Mouse (Mus musculus): Measurements from ENCODE around the gene A630001G21Rik. TPM values are rescaled to one million over a fixed set of nuclear protein-coding genes. Genes with fewer than 3 reads are reported as not detected.
"Not testable (repeated sequence)": the region's sequence is repeated elsewhere in the genome, so short reads cannot be mapped to it uniquely, and the experiment has no call there.

A630001G21Rik gene
- total RNA-seq (2021) (under 1 TPM; 0.86 to 0.97 TPM), polyA plus RNA-seq (2012; rRNA removed) (0.83 and 2.3 TPM in 2 replicates)
- long read RNA-seq, result 0 reads

DNA sequence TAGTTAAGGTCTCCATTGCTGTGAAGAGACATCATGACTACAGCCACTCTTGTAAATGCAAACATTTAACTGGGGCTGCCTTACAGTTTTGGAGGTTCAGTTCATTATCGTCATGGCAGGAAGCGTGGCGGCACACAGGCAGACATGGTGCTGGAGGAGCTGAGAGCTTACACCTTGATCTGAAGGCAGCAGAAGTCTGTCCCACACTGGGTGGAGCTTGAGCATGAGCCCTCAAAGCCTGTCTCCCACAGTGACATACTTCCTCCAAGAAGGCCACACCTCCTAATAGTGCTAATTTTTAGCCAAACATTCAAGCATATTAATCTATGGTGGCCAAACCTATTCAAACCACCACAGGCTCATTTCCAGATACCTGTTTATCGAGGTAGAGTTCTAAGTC, at the start of gene A630001G21Rik:
Gene A630001G21Rik, minus strand, starts transcription at position 208 of the 400 bp plus-strand sequence.
- DNase-seq, result no peak

DNA sequence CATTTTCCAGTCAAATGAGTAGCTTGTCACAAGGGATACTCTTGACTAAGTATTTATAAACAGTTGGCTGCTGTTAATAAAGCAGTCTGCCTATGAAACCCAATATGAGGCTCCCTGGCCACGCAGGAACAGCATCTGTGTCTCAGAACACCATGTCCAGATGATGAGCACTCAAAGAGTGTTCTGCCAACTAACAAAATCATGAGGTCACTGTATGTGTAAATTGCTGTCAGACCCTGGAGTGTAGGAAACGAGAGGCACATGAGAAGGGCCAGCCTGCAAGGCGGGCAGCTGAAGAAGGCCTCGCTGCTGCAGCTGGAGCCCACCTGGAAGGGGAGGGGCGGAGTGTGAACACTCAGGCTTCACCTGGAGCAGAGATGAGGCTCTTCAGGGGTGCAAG, 48.7 kb upstream of the A630001G21Rik start:
- DNase-seq, result no peak

DNA sequence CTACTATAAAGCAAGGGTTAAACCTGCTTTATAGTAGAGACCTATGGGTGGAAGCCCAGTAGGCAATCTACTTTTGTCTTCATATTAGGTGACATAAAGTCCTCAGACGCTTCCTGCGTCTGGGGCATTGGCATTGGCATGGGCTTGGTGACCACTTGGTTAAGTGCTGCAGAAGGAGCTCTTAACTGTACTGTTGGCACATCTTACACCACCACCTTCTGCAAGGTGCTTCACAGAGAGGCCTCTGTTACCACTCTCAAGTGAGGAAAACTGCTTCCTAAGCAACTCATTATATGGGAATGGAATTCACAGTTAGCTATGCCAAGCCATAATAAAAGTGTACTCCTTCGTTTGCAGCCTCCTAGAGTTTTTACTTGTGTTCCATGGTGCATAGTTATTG, 46.5 kb upstream of the A630001G21Rik start:
- no peak for DNase-seq

DNA sequence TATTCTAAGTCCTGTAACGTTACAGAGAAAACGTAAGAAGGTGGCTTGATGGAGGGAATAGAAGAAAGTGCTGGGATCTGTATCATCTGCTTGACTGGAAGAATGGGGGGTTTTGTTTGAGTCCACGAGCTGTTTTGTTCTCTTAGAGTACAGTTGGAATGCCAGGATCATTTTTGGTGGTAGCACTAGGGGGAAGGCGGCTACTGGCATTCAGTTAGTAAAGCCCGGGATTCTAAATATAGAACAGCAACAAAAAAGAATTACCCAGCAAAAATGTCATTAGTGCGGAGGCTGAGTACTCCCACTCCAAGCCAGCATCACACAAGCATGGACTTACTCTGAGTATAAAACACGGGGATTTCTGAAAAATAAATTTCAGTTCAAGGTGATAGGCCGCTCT, 43.8 kb upstream of the A630001G21Rik start:
- no peak for DNase-seq

DNA sequence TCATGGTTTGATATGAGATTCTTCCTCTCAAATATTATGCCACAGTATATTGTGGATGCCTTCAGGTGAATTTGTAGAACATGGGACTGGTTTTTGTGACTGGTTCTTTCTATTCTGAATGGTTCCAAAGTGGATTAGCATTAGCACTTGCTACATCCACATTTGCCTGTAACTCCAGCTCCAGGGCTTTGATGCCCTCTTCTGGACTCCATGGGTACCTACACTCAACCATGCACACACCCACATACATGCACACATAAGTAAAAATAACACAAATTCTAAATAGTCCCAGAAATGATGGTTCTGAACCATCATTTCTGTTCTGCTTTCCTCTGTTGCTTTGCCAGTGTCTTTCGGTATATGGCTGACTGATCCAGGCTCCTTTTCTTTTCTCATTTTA, 41.3 kb upstream of the A630001G21Rik start:
- DNase-seq, result no peak

DNA sequence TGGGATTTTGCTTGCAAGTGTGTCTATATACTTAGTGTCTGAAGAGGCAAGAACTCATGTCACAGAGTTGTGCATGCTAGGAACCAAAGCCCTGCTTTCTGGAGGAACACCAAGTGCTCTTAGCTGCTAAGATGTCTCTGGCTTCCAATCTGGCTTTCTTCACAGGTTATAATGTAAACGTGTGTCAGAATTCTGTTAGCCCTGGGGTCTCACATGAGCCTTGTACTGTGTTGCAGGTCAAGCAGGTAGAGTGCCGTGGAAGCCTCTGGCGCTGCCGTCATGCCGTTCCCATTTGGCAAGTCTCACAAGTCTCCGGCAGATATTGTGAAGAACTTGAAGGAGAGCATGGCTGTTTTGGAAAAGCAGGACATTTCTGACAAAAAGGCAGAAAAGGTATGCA, 39.7 kb upstream of the A630001G21Rik start:
- no peak for DNase-seq

DNA sequence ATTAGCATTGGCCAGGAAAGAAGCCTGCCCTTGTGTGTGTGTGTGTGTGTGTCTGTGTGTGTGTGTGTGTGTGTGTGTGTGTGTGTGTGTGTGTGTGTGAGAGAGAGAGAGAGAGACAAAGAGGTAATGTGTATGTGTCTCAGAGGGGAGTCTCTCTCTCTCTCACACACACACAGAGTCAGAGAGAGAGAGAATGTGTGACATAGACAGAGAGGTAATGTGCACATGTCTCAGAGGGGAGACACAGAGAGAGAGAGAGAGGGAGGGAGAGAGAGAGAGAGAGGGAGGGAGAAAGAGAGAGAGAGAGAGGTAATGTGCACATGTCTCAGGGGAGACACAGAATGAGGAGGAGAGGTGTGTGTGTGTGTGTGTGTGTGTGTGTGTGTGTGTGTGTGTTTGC, 35.8 kb upstream of the A630001G21Rik start:
- not testable (repeated sequence) for DNase-seq

DNA sequence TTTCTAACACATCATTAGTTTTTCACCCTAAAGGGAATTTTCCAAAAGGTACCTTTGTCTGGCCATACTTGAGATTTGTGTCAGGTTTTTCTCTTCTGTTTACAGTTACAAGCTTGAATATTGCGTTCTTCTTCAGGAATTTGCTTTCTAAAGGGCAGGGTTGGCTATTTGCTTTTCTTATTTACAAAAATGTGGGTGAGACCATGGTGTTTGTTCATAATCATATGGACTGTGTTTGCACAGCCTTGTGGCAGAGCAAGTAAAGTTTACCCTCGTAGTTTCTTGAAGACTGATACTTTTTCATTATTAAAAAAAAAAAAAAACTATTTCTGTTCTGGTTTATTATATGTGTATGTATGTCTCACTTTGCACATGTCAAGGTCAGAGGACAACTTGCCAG, 32.3 kb upstream of the A630001G21Rik start:
- DNase-seq, result no peak

DNA sequence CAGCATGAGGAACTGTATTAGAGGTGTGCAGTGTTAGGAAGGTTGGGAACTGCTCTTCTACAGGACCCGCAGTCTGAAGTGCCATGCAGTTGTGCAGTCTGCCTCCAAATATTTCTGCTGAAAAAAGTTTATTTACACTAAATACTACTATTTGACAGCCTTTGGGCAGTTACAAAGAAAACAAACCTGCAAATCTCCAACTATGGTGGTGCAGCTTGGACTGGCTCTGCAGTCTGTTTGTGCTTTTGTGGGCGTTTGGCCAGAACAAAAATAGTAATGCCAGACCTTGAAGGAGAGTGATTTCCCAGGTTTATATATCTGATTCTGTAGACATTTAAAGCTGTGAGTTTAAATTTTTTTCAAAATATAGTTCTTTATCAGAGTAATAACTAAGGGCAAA, 31.9 kb upstream of the A630001G21Rik start:
- DNase-seq, result peak; percentile 28

DNA sequence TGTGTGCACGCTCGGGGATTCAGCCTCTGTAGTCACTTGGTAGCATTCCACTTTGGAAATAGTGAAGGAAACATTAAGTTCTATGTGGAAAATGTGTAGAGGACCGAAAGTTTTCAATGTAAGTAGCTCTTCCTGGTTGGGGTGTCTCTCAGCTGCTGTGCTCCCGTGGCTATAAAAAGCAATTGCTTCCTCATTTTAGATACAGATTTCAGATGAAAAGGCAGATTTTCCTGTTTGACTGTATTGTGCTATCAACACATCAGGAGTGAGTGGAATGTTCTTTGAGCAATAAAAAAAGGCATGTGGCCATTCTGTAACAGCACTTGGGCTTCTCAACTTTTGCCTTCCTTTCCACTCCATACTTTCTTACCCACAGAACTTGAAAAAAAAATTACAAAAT, 30.8 kb upstream of the A630001G21Rik start:
- no peak for DNase-seq

DNA sequence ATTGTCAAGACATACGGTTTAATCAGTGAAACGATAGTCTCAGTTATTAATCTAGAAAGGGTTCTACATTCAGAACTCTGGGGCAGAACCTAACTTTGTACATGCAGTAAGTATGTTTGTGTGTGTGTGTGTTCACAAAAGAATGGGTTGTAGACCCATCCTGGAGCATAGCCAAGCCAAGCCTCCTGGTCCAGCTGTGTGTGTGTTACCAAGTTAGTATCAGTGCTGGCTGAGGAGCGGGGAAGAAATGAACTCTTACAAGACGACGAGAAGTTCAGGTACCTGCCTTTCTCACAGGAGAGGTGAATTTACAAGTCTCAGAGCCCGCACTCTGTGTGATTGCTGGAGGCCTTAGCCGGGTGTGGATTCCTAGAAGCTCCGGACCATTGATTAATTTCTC, 26.1 kb upstream of the A630001G21Rik start:
- no peak for DNase-seq

DNA sequence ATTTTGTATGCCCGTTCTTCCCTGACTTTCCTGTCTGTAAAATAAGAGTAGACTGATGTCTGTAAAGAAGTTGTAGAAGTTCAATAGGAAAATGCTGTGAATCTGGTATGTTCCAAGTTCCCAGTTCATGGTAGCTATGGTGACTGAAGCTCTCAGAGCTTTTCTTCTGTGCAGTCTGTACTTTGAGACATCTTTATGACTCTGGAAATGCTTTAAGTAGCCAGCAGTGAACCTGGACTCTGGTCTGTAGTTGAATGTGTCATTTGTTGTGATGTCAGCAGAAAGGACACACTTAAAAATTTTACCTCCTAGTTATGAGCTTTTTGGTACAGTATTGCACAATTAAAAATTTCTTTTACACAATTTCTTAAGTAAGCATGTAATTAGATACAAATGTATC, 24.1 kb upstream of the A630001G21Rik start:
- DNase-seq, result no peak

DNA sequence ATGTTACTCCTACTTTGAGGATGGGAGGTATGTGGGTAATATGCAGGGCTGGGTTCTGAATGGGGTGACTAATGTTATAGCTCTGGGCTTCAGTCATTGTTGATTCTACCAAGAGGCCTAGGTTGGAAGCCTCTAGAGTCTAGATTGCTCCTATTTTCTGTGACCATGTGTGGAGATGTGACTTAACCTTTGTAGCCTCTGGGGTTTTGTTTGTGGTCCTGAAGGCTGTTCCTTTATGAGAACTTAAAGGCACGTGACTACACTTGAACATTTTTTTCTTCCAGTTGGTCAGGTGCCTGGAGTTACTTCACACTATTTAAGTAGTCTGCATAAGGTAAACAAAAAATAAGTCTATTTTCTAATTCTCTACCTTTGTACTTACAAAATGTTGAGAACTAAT, 21.3 kb upstream of the A630001G21Rik start:
- no peak for DNase-seq

DNA sequence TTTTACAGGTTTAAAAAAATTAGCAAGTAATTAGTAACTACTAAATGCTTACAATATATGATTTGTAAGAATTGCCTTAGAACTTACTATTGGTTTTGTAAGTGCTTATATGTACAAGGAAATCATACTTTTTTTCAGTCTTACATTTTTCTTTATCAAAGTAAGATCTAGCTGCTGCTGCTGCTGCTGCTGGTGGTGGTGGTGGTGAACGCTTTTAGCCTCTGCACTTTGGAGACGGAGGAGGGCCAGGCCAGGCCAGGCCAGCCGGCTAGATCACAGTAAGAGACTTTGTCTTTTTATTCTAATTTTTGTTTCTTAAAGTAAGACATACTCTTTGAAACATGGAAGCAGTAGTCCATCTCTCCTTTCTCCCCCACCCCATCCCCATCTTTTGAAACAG, 16.8 kb upstream of the A630001G21Rik start:
- DNase-seq, result no peak

DNA sequence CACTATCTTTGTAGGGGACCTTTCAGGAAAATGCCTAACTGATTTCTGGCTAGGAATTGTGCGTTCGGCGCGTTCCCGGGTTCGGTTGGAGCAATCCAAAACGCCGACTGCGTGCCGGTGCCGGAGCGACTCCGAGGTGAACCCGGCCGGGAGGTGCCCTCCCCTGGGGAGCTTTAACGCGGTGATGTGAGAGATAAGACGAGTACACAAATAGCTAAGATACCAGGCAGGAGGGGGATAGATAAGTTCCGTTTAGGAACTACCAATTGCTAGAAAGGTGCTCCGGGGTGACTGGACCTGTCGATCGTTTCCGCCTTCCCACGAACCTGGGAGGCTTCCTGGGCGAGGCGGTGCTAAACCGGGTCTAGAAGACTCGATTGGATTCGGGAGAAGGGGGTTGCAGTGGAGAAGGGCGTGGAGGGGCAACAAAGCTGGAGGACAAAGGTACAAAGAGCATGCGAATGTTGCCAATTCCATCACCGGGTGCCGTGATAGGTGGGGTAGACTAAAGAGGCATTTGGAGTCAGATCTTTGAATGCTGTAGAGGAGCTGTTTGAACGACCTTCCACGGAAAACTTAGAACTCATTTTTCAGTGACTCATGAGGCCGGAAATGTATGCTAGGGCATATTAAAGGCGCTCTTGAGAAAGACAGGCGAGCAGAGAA, 15.8 kb upstream of the A630001G21Rik start:
- DNase-seq, result peak; percentile 78

DNA sequence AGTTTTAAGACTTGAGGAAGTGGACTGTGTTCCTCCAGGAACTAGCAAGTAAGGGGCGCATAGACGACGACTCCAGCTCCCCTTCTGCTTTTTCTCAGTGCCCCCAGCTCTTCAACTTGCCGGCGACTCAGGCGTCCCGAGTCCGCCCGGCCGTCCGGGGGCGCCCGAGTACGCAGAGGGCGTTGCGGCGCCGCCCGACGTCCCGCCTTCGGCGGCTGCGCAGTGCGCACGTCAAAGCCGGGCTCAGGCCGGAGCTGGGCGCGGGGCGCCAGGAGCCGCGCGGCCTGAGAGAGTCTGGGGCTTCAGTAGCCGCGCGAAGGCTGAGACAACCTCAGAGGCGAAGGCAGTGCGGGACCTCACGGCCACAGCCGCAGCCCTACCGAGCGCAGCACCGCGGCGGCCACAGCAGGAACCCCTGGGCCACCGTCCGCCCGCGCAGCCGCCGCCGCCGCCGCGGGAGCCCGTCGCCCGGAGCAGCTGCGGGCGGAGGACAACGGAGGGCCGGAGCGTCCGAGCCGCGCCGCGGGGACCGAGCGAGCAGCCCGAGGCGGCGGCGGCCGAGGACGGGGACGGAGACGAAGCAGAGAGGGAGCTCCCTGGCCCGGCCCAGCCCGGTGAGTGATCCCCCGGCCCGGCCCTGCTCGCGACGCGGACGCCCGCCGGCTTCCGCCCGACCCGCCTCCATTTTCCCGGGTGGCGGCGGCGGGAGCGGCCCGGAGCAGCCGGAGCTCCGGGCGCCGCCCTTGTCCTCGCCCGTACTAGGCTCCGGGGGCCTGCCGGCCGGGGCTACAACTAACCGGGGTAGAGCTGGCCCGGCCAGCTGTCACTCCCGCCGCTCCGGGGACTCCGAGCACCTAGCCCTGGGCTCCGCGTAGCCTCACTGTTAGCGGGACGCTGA, 15.0 kb upstream of the A630001G21Rik start, which contains the start of gene Cab39:
Gene Cab39, plus strand, starts transcription at position 234 of the 898 bp plus-strand sequence.
- peak; percentile 93 for DNase-seq

DNA sequence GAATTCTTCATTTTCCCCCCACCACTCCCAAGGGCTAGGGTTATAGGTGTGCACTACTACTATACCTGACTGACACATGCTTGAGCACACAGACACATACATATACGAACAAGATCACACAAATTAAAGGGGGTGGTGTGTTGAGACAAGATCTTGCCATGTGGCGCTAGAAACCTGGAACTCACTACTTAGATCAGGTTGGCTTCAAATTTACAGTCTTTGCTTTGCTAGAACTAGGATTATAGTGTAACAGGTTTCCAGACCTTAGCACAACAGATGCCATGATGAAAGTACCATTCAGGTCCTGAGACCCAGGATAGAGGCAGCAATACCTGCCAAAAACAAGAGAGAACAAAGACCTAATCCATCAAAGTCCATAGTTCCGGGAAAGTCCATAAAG, 13.0 kb upstream of the A630001G21Rik start:
- DNase-seq, result no peak

DNA sequence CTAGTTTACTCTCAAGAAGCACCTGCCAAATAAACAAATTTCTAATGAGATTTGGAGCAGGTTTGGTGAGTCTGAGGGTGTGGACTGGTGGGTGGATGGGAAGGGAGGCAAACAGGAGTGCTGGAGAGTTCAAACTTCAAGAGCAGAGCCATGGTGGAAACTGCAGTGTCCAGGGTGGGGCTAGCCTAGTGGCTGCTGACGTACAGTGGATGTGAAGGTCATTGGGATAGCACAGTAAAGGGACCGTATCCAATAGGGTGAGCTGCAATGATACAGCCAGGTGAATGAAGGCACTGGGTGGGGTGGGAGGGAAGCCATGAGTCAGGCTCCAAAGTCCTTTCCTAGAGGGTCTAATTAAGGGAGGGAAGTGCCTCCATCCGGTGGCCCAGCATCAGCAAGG, 12.1 kb upstream of the A630001G21Rik start:
- no peak for DNase-seq

DNA sequence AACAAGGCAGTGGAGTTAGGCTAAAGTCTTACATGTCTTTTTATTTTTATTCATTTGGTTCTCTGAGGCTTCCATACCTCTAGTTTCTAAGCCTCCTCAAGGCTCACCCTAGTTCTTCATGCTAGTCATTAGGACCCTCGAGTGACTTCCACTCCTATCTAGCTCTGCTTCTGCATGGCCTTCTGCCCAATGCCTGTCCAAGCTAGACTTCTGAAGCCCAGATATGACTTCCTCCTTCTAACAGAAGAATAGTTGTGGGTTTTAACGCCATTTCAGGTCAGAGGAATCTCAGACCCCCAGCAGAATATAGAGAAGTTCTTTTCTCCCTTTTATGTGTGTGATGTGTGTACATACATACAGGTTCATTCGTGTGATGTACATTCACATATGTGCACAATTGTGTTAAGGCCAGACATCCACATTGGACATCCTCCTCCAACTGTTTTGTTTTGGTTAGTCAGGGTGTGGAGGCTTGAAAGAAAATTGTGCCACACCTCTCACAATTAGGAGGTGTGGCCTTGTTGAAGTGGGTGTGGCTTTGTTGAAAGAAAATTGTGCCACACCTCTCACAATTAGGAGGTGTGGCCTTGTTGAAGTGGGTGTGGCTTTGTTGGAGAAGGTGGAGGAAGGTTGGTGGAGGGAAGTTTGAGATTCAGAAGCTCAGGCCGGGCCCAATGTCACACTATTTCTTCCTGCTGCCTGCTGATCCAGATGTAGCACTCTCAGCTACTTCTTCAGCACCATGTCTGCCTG, 1.2 kb upstream of the A630001G21Rik start:
- no peak for DNase-seq

DNA sequence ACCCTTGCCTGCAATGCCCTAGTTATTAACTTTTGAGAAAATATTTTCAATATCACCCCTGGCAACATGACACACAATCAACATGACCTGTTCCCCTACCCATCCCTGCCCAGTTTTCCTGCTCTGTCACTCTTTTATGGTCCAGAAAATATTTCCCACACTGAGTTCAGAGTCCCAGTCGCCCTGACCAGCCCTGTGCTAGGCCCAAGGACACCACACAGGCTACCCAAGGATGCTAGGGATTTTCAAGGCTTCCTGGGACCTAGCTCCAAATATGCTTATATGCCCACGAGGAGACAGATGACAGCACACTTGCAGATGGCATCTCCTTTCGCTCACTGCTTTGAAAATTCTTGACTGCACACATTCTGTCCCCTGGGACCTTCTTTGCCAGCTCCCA, 569 bp upstream of the A630001G21Rik start:
- DNase-seq, result peak; percentile 24

DNA sequence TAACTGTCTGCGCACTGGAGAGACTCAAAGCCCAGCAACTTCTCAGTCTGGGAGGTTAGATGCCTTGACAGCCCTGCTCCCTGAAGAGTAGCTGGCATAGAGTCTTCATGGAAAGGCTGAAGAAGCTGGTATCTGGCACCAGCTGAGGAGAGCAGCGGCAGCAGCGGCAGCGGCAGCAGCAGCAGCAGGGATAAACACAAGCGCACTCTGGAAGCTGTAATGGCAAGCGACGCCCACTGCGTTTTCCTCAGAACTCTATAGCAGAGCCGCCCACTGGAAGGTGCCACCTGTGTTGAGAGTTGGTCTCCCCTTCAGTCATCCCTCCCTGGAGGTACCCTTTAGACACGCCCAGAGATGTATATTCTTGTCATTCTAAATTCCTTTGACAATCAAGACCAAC, 2.3 kb downstream of the A630001G21Rik start:
- DNase-seq, result no peak

DNA sequence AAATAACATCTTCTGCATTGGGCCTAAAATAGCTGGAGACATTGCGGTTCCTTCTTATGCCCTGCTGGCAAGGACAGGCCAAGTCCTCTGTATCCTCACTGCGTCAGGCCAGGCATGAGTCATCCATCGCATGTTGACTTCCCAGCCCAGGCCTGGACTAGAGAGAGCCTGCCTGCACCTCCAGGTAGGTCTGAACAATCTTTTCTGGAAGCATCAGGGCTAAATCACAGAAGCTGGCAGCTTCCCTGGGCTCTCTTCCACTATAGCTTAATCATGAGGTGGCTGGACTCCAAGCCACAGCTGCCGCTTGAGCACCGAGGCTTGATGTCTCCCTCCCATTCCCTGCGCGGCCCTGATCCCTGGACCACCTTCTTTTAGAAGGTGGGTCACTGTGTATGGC, 3.3 kb downstream of the A630001G21Rik start:
- peak; percentile 75 for DNase-seq

DNA sequence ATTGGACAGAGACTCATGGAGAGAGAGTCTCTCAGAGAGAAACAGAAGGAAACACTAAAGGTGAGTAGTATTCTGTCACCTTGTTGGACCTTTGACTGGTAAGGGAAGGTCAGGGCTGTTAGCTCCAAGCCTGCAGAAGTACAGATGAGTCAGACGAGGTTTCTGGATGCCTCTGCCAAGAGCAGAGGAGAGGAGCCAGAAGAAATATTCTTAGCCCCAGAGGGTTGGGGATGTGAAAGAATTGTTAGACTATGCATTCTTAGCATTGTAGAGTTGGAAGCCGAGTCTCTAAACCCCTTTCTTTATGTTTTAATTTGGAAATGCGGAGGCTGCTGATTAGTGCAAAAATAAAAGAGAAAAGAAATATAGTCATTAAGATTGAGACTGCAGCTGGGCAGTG, 6.5 kb downstream of the A630001G21Rik start:
- DNase-seq, result peak; percentile 66
